Mouse (Mus musculus): ENCODE results near the gene Igsf21.

Igsf21 gene

DNA sequence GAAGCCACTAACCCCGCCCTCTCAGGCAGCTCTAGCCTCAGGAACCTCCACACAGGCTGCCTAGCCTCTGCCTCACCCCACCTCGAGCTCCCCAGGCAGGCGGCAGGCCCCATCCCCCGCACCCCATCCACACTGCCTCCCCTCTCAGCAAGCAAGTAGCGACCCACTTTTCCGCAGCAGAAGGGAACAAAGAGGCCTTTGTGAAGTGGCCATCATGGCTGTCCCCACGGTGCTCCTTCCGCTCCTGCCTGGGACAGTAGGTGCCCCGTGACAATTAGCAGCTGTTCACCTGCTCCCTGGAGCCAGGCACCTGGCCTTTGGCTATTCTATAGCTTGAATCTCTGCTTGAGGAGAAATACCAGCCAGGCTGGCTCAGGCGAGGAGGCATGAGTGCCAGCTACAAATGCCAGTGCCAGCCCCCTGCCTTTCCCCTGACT lies 9.3 kb downstream of the Igsf21 start:
- no peak for DNase-seq (ENCODE audit: low spot score in 2 of 2)

- no peak for DNase-seq (ENCODE audit: low spot score in 2 of 2)
Observed at GRCm38 (mm10) chr4:140235361-140236153, 11.0 kb downstream of the Igsf21 start.

DNA sequence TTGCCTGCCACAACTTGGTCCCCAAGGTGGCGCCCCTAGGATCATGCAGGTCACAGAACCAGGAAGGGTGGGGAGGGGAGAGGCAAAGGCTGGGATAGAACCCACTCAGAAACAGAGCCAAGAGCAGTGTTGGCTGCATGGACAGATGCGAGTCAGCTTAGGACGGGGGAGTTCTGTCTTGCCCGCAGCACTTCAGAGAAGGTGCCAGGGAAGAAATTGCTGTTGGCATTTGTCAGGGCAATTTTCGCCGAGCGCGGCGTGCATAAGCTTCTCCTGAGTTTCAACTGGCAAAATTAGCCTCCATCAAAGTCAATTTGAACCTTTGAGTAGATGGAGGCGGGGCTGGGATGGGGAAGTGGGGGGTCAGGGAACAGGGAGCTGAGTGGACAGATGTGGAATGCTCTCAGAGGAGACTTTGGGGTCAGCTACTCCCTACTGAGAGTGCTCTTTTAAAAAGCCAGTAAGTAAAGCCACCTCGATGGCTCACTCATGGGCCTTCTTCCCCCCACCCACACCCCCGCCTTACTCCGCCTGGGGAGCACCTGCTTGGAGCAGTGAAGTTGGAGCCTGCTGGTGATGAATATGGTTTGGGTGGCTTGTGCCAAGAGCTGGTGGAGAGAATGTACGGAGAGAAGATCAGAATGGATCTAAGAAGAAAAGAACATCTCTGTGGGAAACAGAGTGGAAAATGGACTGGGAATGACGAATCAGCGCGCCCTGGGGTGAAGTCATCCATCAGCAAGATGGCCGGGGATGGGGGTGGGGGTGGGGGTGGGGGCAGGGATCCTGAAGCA lies 12.0 kb downstream of the Igsf21 start:
- no peak for DNase-seq (ENCODE audit: low spot score in 2 of 2)

- no peak for DNase-seq (ENCODE audit: low spot score in 2 of 2)
Observed at GRCm38 (mm10) chr4:140227837-140228236, 18.7 kb downstream of the Igsf21 start.

DNA sequence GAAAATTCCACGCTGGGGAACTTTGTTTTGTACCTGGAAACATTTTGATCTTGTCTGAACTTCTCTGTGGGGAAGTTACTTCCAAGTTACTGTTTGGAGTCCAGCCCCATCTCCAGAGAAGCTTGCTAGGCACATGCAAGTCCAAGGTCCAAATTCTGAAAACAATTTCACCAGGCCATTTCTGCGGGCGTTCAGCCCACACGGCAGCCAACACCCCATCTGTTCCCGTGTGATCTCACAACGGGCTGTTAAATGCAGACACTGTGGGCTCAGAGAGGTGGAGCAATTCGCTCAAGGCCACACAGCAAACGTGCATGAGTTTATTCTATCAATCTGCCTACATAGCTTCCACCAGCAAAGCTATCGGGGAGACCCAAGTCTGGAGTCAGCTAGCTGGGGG lies 21.4 kb downstream of the Igsf21 start:
- DNase-seq (ENCODE audit: low spot score in 2 of 2), result no peak

DNA sequence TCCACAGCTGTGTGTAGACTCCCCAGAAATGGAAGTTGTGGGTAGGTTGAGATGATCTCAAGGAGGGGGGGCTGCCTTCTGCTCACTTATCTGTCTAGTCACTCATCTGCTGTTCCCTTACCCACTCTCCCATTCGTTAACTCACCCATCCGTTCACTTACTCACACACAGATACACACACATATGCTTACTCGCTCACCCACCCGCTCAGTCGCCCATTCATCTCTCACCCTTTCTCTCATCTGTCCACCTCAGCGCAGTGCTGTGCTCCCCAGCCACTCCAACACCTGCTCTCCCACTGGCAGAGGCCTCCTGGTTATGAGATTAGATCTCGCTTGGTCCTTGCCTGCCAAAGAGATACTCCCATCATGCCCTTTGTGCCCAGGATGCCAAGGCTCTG lies 22.1 kb downstream of the Igsf21 start:
- DNase-seq (ENCODE audit: low spot score in 2 of 2), result no peak

- DNase-seq (ENCODE audit: low spot score in 2 of 2), result no peak
Observed at GRCm38 (mm10) chr4:140223067-140223466, 23.5 kb downstream of the Igsf21 start.

GRCm38 (mm10) chr4:140220326-140221093 lies 26.1 kb downstream of the Igsf21 start:
- DNase-seq (ENCODE audit: low spot score in 2 of 2), result no peak

- peak in 1 of 2 experiments; percentile 64 for DNase-seq (ENCODE audit: low spot score in 2 of 2)
Observed at GRCm38 (mm10) chr4:140218853-140219852, 27.4 kb downstream of the Igsf21 start.

DNA sequence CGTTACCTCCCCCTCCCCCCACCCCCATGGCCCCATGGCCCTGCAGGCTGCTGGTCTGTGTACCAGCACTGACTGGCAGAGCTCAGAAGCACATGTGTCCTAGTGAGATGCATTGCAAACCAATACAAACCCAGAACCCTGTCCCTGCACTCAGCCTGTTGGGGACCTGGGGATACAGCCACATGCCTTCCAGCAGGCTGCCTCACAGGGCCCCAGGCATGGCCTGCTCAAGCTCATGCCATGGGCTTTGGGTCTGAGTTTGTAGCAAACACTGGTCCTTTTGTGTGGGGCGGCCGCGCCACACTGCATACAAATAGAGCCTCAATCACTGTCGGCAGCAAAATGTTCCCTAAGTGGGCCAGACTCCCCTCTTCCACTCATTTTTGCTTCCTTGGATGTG lies 28.2 kb downstream of the Igsf21 start:
- DNase-seq (ENCODE audit: low spot score in 2 of 2), result no peak

DNA sequence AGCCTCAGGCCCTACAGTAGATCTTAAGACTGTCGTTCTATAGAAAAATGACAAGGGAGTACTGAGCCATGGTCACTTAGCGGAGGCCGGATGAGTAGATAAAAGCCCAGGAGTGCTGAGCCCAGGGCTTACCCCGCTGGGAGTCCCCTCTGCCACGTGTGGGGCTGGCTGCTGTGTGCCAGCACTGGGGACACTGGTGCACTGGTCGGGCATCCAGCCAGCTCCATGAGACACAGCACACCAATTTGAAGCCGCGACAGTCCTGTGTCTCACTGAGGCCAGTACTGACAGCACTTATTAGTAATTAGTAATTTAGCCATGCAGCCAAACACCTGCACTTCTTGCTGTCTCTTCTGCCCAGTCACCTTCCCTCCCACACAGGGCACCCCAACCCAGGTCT lies 28.6 kb downstream of the Igsf21 start:
- no peak for DNase-seq (ENCODE audit: low spot score in 2 of 2)

GRCm38 (mm10) chr4:140216096-140216495 lies 30.5 kb downstream of the Igsf21 start:
- peak in 1 of 2 experiments; percentile 60 for DNase-seq (ENCODE audit: low spot score in 2 of 2)

DNA sequence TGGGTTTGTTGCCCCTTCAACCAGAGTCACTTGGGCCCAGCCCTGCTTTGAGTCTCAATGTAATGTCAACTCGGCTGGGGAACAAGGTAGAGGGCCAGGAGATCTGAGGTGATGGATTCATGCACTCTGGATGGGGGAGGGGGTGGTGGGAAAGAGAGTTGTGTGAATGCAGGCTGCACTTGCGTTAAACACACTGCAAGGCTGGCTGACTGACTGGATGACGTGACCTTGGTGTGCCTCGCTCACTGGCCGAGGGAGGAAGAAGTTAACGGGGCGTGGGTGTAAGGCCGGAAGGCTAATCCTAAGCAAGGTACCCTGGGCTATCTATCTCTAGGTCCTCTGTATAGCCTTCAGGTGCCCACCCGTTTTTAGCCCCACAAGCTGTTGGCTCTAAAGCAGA lies 31.4 kb downstream of the Igsf21 start:
- DNase-seq (ENCODE audit: low spot score in 2 of 2), result no peak

GRCm38 (mm10) chr4:140214406-140214805 lies 32.2 kb downstream of the Igsf21 start:
- DNase-seq (ENCODE audit: low spot score in 2 of 2), result no peak

- DNase-seq (ENCODE audit: low spot score in 2 of 2), result no peak
Observed at GRCm38 (mm10) chr4:140210129-140210890, 36.3 kb downstream of the Igsf21 start.

DNA sequence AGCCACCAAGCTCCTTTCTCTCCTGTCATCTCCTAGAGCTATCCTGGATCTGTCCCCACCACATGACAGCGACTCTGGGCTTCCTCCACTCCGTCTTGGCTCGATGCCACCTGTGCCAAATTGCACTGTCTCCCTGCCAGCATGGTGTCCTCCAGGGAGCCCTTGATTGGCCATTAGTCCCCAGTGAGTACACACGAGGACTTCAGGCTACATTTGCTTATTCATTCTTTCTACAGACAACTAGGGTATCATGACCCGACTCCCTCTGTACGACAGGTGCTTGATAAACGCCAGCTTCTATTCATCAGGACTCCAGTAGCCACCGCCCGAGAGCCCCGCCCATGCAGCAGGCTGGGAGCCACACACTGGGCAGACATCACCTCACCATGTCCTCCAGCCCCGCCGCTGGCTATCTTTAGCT lies 40.8 kb downstream of the Igsf21 start:
- peak in 1 of 2 experiments; percentile 82 for DNase-seq (ENCODE audit: low spot score in 2 of 2)

GRCm38 (mm10) chr4:140204775-140205174 lies 41.8 kb downstream of the Igsf21 start:
- DNase-seq (ENCODE audit: low spot score in 2 of 2), result no peak

- no peak for DNase-seq (ENCODE audit: low spot score in 2 of 2)
Observed at GRCm38 (mm10) chr4:140203696-140204272, 42.8 kb downstream of the Igsf21 start.

DNA sequence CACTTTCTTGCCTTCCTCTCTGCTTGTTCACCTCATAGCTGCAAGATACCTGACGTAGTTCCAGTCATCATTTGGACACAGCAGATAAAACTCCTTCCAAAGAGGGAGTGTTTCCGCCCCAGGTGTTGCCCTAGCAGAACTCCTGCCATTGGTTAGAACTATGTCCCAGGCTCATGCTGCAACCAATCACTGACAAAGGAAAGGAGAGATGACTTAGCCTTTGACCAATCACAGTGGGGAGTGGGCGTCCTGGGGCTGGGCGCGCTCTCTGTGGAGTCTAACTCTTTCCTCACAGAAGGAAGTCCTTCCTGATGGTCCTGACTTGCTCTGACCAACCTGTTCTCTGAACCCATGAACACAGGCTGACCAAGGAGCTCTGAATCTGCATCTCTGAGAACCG lies 44.4 kb downstream of the Igsf21 start:
- DNase-seq (ENCODE audit: low spot score in 2 of 2), result no peak

DNA sequence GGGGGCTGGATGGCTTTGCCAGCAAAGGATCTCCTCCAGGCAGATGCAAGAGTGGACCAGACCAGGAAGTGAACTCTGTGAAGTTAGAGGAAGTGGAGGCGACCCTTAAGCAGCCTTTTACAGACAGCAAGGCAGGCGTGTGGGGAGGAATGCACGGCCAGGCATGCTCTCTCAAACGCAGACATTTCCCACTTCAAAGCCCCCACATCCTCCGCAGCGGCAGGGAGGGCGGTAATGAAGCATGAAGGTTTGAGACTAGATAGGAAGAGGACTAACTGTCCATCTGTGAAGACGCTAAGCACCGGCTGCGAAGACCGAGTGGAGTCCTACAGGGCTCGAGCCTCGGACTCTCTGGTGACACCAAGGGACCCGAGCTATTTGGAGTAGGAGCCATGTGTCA lies 46.3 kb downstream of the Igsf21 start:
- no peak for DNase-seq (ENCODE audit: low spot score in 2 of 2)
